Mouse (Mus musculus) heart, postnatal 36 days (tissue): ENCODE data around the gene Serpina3i. TPM values are rescaled to one million over a fixed set of nuclear protein-coding genes. Genes with fewer than 3 reads are reported as not detected.

Experiments used
- DNase-seq, 2 experiments: peaks; one replicate each; pipeline ENCODE4 v3.0.0; 2021 to 2022
- intact Hi-C: fragments of 180-260 bp; cut with DNase I; formaldehyde crosslinking; loops from one replicate; pipeline ENCODE4 v1.15.1; 2025
- total RNA-seq, 2 experiments: library from RNA; stranded (reverse); gene quantifications; 2 replicates each; pipeline ENCODE4 v1.2.3; 2021

Gene Serpina3i
- total RNA-seq, 2 experiments from 2014 or later, result 0.49 TPM; not detected in 1

GRCm38 (mm10) chr12:104289872-104290271, 26.9 kb downstream of the Serpina3i start:
- intact Hi-C loops, result no loop called here
- DNase-seq, result no peak

DNA sequence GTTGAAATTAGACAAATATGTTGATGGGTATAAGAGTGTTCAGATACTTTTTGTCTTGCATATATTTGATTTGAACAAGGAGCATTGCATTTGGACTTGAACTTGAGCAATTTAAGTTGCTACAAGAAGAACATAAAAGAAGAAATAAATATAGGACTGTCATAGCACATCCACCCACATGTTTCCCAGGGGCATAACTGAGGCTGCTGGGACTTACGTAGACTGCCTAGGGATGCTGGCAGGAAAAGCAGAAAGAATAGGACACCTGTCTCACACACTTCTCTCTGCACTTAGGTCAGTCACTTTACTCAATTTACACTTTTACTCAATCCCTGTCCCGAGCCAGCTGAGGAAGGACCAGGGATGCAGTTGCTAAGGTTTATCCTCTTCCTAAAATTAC, 31.0 kb downstream of the Serpina3i start:
- intact Hi-C loops, result no loop called here
- no peak for DNase-seq

GRCm38 (mm10) chr12:104298049-104298448, 35.1 kb downstream of the Serpina3i start:
- DNase-seq, result no peak
- intact Hi-C loops, result no loop called here

DNA sequence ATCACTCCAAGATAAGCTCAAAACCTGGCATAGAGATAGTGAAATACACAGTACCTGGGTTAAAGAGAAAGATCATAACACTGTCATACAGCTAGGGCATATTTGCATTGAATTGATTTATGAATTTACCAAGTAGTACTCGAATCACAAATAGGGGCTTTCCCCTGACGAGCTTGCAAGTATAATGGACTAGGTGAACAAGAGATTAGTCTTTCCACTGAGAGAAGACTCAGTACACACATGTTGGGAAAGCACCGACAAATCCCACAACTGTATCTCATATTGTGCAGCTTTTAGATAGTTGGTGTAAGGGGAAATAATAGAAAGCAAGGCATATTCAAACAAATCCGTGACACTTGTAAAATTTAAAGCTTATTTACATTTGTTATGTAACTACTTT, 43.1 kb downstream of the Serpina3i start:
- no peak for DNase-seq
- intact Hi-C loops, result no loop called here

DNA sequence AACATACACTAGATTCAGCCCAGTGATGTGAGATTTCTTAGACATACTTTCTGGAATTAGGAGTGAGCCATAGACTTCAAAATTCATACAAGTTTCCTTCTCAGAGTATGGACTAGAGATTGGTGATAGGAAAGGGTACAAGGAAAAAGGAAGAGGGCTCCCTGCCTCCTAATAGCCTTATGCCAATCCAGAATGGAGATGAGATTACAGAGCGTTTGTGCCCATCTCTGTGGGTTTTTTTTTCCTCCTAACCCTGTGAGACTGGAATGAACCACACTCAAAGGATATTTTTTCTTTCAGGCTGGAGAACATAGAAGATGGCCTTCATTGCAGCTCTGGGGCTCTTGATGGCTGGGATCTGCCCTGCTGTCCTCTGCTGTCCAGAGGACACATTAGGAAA, 51.3 kb downstream of the Serpina3i start, which contains the start of gene Serpina3j:
Gene Serpina3j (plus strand): TSS at position 301 of the 400 bp plus-strand sequence.
- intact Hi-C loops, result no loop called here
- no peak for DNase-seq

Other genes starting within 250 kb of the Serpina3i start
- not detected for gene Serpina9, start 249.4 kb upstream of the Serpina3i start, total RNA-seq
- gene Serpina12, start 218.7 kb upstream of the Serpina3i start, total RNA-seq, result not detected
- not detected for gene Serpina5, start 162.0 kb upstream of the Serpina3i start, total RNA-seq
- gene Serpina3a, start 150.4 kb upstream of the Serpina3i start, total RNA-seq, result not detected
- not detected for gene Serpina3b, start 135.1 kb upstream of the Serpina3i start, total RNA-seq
- gene Serpina3c, start 109.3 kb upstream of the Serpina3i start, total RNA-seq, result 1 to 10 TPM in 1 of 2 experiments, under 1 TPM in 1; 0.61 to 1.2 TPM
- not detected for gene Serpina3f, start 48.6 kb upstream of the Serpina3i start, total RNA-seq
- gene Serpina3g, start 26.9 kb upstream of the Serpina3i start, total RNA-seq, result 1 to 10 TPM; 1.4 to 2.0 TPM
- gene Serpina3j, start 51.4 kb downstream of the Serpina3i start, total RNA-seq, result not detected
- gene Serpina3k, start 75.4 kb downstream of the Serpina3i start, total RNA-seq, result not detected
- not detected for gene Serpina3m, start 75.4 kb downstream of the Serpina3i start, total RNA-seq
- gene Serpina3n, start 143.6 kb downstream of the Serpina3i start, total RNA-seq, result 1 to 10 TPM; 5.7 to 8.2 TPM
- gene Gsc, start 210.2 kb downstream of the Serpina3i start, total RNA-seq, result not detected